ENCODE assay signal across 27 mouse cellular contexts in genomic region chr9:50890494-50891090, GRCm38 (mm10). TPM values are rescaled to one million over a fixed set of nuclear protein-coding genes. Genes with fewer than 3 reads are reported as not detected.
DNase-seq lines count a peak whose midpoint lies in the region; ATAC-seq and TF ChIP-seq lines count a peak whose summit lies in the region.
"Had no signal": no experiment of that assay in that cellular context is flagged by ENCODE, and none has a peak within 500 bp of the region (broad histone marks: within the 10 kb centered on the region; RNA-seq: fewer than 3 reads in every experiment).

No protein-coding gene starts in this region.

- no peaks in the 10 kb centered on the region; the same call in 1 of the 2 replicates for H3K36me3 ChIP-seq in lung, postnatal 0 days (ENCODE audit: insufficient read depth, low read length)

- H3K4me3 ChIP-seq in gastrocnemius, adult 2 months = peak overlapping the region; percentile 65; the same call in 1 of the 2 replicates
- H3K4me3 ChIP-seq in lung, postnatal 0 days (ENCODE audit: low read depth, low read length) = no peak overlapping the region
- no peak overlapping the region for H3K4me3 ChIP-seq in brown adipose tissue, adult 24 weeks (ENCODE audit: insufficient read depth, low read depth, low read length)
- H3K4me3 ChIP-seq: embryonic facial prominence, embryonic 10.5 days; embryonic facial prominence, embryonic 12.5 days; forebrain, embryonic 13.5 days; forebrain, embryonic 15.5 days had no signal

- intact Hi-C loops in gastrocnemius, adult 2 months (cut with DNase I) = no loop called here
- intact Hi-C loops in left cerebral cortex, postnatal 25 days (cut with DNase I) = loop anchor here (5.0 kb wide), 1 partner anchor 117 kb away; the partner anchor contains the start of gene Sik2

- H3K27ac ChIP-seq in gastrocnemius, adult 2 months = peak overlapping the region; percentile 92
- H3K27ac ChIP-seq in lung, postnatal 0 days (ENCODE audit: low read length) = no peak overlapping the region
- H3K27ac ChIP-seq in brown adipose tissue, adult 24 weeks (replicated peaks; ENCODE audit: low read depth, low read length) = peak overlapping the region; percentile 40; the same call in 1 of the 2 replicates
- H3K27ac ChIP-seq: embryonic facial prominence, embryonic 10.5 days; embryonic facial prominence, embryonic 12.5 days; forebrain, embryonic 13.5 days; forebrain, embryonic 15.5 days had no signal

- H3K9ac ChIP-seq in lung, postnatal 0 days (replicated peaks; ENCODE audit: low read depth) = no peak overlapping the region
- H3K9ac ChIP-seq: embryonic facial prominence, embryonic 12.5 days; forebrain, embryonic 13.5 days; forebrain, embryonic 15.5 days; forebrain, postnatal 0 days had no signal

- no peaks in the 10 kb centered on the region for H3K27me3 ChIP-seq in lung, postnatal 0 days (replicated peaks; ENCODE audit: insufficient read depth, low read length)
- H3K27me3 ChIP-seq: CH12.LX; embryonic facial prominence, embryonic 12.5 days; forebrain, embryonic 13.5 days; forebrain, embryonic 15.5 days; Patski had no signal

- H3K9me3 ChIP-seq in lung, postnatal 0 days (ENCODE audit: low read length) = no peaks in the 10 kb centered on the region
- H3K9me3 ChIP-seq: embryonic facial prominence, embryonic 10.5 days; embryonic facial prominence, embryonic 12.5 days; forebrain, embryonic 13.5 days; forebrain, embryonic 15.5 days; G1E had no signal

- no peak for TF ChIP-seq CTCF in gastrocnemius, adult 2 months (IDR thresholded peaks at IDR 0.05)
- no peak for TF ChIP-seq CTCF in lung, postnatal 0 days (IDR thresholded peaks at IDR 0.05)

- 33% methylated on average over 3 of the region's 3 CpGs for WGBS in lung, postnatal 0 days

- peak; percentile 53 for TF ChIP-seq EP300 in lung, postnatal 0 days (IDR thresholded peaks at IDR 0.05)

- peaks cover 18% of the 10 kb centered on the region; the same call in 1 of the 2 replicates for H3K4me1 ChIP-seq in lung, postnatal 0 days (ENCODE audit: insufficient read depth, low read depth, low read length)
- H3K4me1 ChIP-seq in brown adipose tissue, adult 24 weeks (ENCODE audit: control insufficient read depth, insufficient read depth, insufficient read length, low read length) = peaks cover 28% of the 10 kb centered on the region

- peak; percentile 27 for ATAC-seq in lung, postnatal 0 days
- ATAC-seq: activated CD4-positive, CD25-positive, alpha-beta regulatory T cell, adult 4 months; CD4-positive, CD25-positive, alpha-beta regulatory T cell, adult 4 months; forebrain, embryonic 13.5 days; forebrain, embryonic 15.5 days; forebrain, postnatal 0 days; Patski had no signal

- peak; percentile 71 for DNase-seq in gastrocnemius, adult 2 months
- DNase-seq in gastrocnemius, postnatal 10 days = no peak
- peak; percentile 75 for DNase-seq in lung, postnatal 0 days (ENCODE audit: low spot score)
- DNase-seq in lung, postnatal 36 days = no peak
- peak; percentile 24 for DNase-seq in 416B (ENCODE audit: low read depth)
- DNase-seq in left cerebral cortex, postnatal 25 days (ENCODE audit: low spot score in 2 of 2) = no peak
- no peak for DNase-seq in testis, postnatal 10 days (ENCODE audit: low spot score)
- DNase-seq: adrenal gland, adult 8-10 months; adrenal gland, postnatal 14 days; adrenal gland, postnatal 36 days; B cell, adult 2 months; cerebellum, adult 11-12 months; cerebellum, adult 2 months; cerebellum, adult 9-10 months; cerebellum, postnatal 10 days; cerebellum, postnatal 25 days; forebrain, postnatal 0 days had no signal

- H3K4me2 ChIP-seq in lung, postnatal 0 days (replicated peaks; ENCODE audit: low read depth, low read length) = no peak overlapping the region
- H3K4me2 ChIP-seq: embryonic facial prominence, embryonic 12.5 days; forebrain, embryonic 13.5 days; forebrain, embryonic 15.5 days had no signal

RNA-seq across cellular contexts. Expression of gene Ppp2r1b, which starts 45.5 kb away (rescaled TPM):
- total RNA-seq in gastrocnemius, adult 2 months (2021) = 1 to 10 TPM; 5.9 to 7.6 TPM
- total RNA-seq in gastrocnemius, postnatal 10 days (2021) = 10 to 100 TPM in 1 of 2 experiments, 1 to 10 TPM in 1; 7.0 to 10.3 TPM
- 26.0 and 28.4 TPM in 2 replicates for polyA plus RNA-seq in lung, postnatal 0 days (2015; fragmentation: Nextera tagmentation; extraction: Ambion mirVana)
- 35.1 and 41.6 TPM in 2 replicates for polyA plus RNA-seq in brown adipose tissue, adult 24 weeks (2012; ENCODE audit: insufficient read depth, insufficient read length, missing spikeins)
- 10 to 100 TPM; 17.6 to 19.1 TPM for total RNA-seq in left cerebral cortex, postnatal 25 days (2021)

Comparison
In these comparisons a context has a peak if more than half of its experiments do, and no peak if none do; other contexts are left out.
1. DNase-seq: peak in gastrocnemius, adult 2 months (single experiment), lung, postnatal 0 days (single experiment) and 416B (single experiment); none in gastrocnemius, postnatal 10 days (single experiment), lung, postnatal 36 days (single experiment), left cerebral cortex, postnatal 25 days (0 of 2) and testis, postnatal 10 days (single experiment).